Mouse (Mus musculus) E14TG2a.4 (cell line): ENCODE data around the gene Ppp4r2.

Source experiments
- H3K27me3 ChIP-seq: 2 replicates; pipeline ENCODE4 v1.6.1; 2014; ENCODE audit warnings: low read length, control low read depth; ENCODE audit not compliant: insufficient read depth
- H3K36me3 ChIP-seq: 2 replicates; pipeline ENCODE4 v1.6.1; 2014; ENCODE audit warnings: low read length, control low read depth; ENCODE audit not compliant: insufficient read depth
- H3K4me1 ChIP-seq: replicated peaks from 2 replicates; pipeline ENCODE4 v1.6.1; 2014; ENCODE audit warnings: low read depth, low read length, control low read depth
- H3K4me3 ChIP-seq: replicated peaks from 2 replicates; pipeline ENCODE4 v1.5.1; 2014; ENCODE audit warnings: mild to moderate bottlenecking, low read length
- H3K9me3 ChIP-seq: 2 replicates; pipeline ENCODE4 v1.6.1; 2014; ENCODE audit warnings: low read length, control low read depth
- CTCF ChIP-seq: conservative IDR thresholded peaks from 2 replicates; pipeline ENCODE4 v1.5.1; 2014; ENCODE audit warnings: low read length
- NANOG ChIP-seq: IDR thresholded peaks from 2 replicates; pipeline ENCODE4 v1.6.1; 2014; ENCODE audit warnings: borderline replicate concordance, low read length, mixed read lengths
- POU5F1 ChIP-seq: IDR thresholded peaks from 2 replicates; pipeline ENCODE4 v1.6.1; 2014; ENCODE audit warnings: low read length, borderline replicate concordance

Ppp4r2 gene

DNA sequence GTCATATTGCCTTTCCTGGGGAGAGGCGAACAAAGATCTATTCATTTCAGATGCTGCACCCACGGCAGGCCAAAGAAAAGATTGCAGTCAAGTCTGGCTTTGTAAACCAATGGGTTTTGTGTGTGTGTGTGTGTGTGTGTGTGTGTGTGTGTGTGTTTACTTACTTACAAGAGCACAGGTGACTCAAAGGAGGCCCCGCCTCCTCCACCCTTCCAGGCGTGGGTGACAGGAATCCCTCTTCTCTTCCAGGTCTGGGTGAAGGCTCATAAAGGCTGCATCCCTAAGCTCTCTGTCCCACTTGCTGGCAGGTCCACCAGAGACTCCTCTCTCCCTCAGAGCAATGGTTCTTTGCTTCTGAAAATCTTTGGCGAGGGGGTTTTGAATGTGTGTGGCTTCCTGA is 63.5 kb downstream of the Ppp4r2 start:
- H3K27me3 ChIP-seq, result no peaks in the 10 kb centered on the region
- no peak for TF ChIP-seq CTCF
- no peak for TF ChIP-seq NANOG
- no peak for TF ChIP-seq POU5F1
- H3K36me3 ChIP-seq, result no peaks in the 10 kb centered on the region
- H3K4me1 ChIP-seq, result no peaks in the 10 kb centered on the region
- no peak overlapping the region for H3K4me3 ChIP-seq
- H3K9me3 ChIP-seq, result no peaks in the 10 kb centered on the region

DNA sequence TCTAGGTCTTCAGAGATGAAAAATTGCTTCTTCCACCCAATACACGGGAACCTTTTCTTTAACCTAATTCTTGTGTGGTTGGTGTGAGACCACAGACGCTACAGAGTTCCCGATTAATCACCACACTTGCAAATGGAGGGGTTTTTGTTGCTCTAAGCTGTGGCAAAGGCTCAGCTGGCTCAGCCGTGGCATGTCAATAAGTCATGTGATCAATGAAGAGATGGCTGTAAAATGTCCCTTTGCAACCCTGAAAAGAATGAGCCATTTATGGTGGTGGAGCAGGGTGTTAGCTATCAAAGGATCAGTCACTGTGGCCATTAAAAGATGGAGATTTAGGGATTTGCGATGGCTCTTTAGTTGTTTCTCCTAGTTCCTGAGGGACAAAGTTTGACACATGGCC is 71.0 kb downstream of the Ppp4r2 start:
- no peaks in the 10 kb centered on the region for H3K36me3 ChIP-seq
- H3K27me3 ChIP-seq, result no peaks in the 10 kb centered on the region
- no peak for TF ChIP-seq NANOG
- no peak for TF ChIP-seq CTCF
- no peak for TF ChIP-seq POU5F1
- no peak overlapping the region for H3K4me3 ChIP-seq
- no peaks in the 10 kb centered on the region for H3K4me1 ChIP-seq
- H3K9me3 ChIP-seq, result no peaks in the 10 kb centered on the region

DNA sequence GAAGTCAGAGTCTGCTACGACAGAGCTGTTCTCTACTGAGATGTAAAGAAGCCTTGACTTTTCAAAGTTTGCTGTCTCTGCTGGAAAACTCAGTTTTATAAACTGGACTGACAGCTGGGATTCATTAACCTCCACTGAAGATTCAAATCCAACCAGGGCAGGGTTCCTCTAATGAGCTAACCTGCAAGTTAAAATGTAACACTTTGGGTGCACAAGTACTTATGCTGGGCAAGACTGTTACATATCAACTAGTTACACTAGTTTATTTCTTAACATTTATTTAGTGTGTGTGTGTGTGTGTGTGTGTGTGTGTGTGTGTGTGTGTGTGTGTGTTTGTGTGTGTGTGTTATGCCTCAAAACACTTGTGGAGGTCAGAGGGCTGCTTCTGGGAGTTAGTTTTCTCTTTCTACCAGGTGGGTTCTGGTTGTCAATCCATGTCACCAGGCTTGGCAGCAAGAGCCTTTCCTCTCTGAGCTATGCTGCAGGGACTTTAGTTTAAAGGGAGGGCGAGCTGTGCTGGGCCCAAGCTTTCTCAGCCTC is 76.8 kb downstream of the Ppp4r2 start:
- H3K4me3 ChIP-seq, result no peak overlapping the region
- H3K9me3 ChIP-seq, result no peaks in the 10 kb centered on the region
- no peaks in the 10 kb centered on the region for H3K27me3 ChIP-seq
- TF ChIP-seq CTCF (no peak), POU5F1 (no peak), NANOG (no peak)
- H3K4me1 ChIP-seq, result no peaks in the 10 kb centered on the region
- H3K36me3 ChIP-seq, result no peaks in the 10 kb centered on the region
